Mouse (Mus musculus): ENCODE measurements around the gene Fbxl17. TPM values are rescaled to one million over a fixed set of nuclear protein-coding genes. Genes with fewer than 3 reads are reported as not detected.

Fbxl17 gene
- polyA plus RNA-seq, 1 experiment from 2014 or later = 3.3 TPM

DNA sequence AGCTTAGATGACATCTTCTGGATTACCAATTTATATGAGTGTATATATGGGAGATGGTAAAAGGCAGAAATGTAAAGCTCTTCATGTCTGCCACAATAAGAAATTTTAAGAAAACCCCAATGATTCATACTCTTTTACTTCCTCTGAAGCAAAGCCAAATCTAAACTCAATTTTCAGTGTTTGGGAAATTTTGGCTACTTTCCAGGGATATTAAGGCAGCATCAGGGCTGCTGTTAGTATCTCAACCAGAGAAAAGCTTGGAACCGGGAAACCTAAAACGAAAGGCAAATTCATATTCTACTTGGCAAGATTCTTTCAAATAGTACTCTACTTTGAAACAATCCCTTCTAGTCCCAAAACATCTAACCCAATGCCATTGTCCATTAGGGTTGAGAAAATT lies 10.6 kb upstream of the Fbxl17 start:
- H3K36me3 ChIP-seq (replicated peaks; ENCODE audit: insufficient read depth, low read length) = no peaks in the 10 kb centered on the region
- H3K4me1 ChIP-seq (ENCODE audit: insufficient read depth) = no peaks in the 10 kb centered on the region
- H3K4me2 ChIP-seq (ENCODE audit: low read depth, low read length) = no peak overlapping the region
- H3K4me3 ChIP-seq (ENCODE audit: low read depth, low read length) = no peak overlapping the region
- TF ChIP-seq CTCF (IDR thresholded peaks at IDR 0.05; ENCODE audit: low read depth) (no peak), EP300 (IDR thresholded peaks at IDR 0.05; ENCODE audit: low read depth) (no peak)
- ATAC-seq (no peak), DNase-seq (no peak)
- WGBS (ENCODE audit: insufficient replicate concordance) = 84% methylated on average over 2 of the region's 2 CpGs
- no peak overlapping the region for H3K27ac ChIP-seq (ENCODE audit: low read depth)
- no peaks in the 10 kb centered on the region for H3K27me3 ChIP-seq (ENCODE audit: insufficient read depth, low read length)
- H3K9ac ChIP-seq (replicated peaks) = no peak overlapping the region
- H3K9me3 ChIP-seq (ENCODE audit: low read length) = no peaks in the 10 kb centered on the region

DNA sequence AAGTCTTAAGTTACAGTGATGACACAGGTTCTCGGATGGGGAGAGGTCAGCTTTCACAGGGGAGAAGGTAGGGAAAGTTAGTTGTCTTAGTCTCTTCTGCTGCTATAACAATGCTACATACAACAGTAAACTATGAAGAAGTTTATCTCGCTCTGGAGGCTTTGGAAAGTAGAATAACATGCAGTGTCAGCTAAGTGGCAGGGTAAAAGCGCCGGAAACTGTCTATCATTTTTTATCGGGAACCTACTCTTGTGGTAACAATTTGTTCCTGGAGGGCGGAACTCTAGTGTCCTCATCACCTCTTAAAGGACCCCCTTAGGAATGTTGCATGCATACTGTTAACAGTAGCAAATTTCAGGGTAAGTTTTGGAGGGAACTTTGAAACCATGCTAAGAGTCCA lies 1.3 kb upstream of the Fbxl17 start:
- TF ChIP-seq EP300 (IDR thresholded peaks at IDR 0.05; ENCODE audit: low read depth) (peak; percentile 20; the same call in 1 of the 2 replicates), CTCF (IDR thresholded peaks at IDR 0.05; ENCODE audit: low read depth) (no peak)
- peak overlapping the region; percentile 97 for H3K9ac ChIP-seq (replicated peaks)
- no peaks in the 10 kb centered on the region for H3K27me3 ChIP-seq (ENCODE audit: insufficient read depth, low read length)
- H3K4me2 ChIP-seq (ENCODE audit: low read depth, low read length) = peak overlapping the region; percentile 91
- no peaks in the 10 kb centered on the region for H3K36me3 ChIP-seq (replicated peaks; ENCODE audit: insufficient read depth, low read length)
- H3K9me3 ChIP-seq (ENCODE audit: low read length) = no peaks in the 10 kb centered on the region
- no peak for DNase-seq
- WGBS (ENCODE audit: insufficient replicate concordance) = 85% methylated on average over 6 of the region's 6 CpGs
- H3K4me3 ChIP-seq (ENCODE audit: low read depth, low read length) = peak overlapping the region; percentile 72; the same call in 1 of the 2 replicates
- peaks cover 21% of the 10 kb centered on the region for H3K4me1 ChIP-seq (ENCODE audit: insufficient read depth)
- peak overlapping the region; percentile 98; the same call in 1 of the 2 replicates for H3K27ac ChIP-seq (ENCODE audit: low read depth)
- ATAC-seq = no peak

DNA sequence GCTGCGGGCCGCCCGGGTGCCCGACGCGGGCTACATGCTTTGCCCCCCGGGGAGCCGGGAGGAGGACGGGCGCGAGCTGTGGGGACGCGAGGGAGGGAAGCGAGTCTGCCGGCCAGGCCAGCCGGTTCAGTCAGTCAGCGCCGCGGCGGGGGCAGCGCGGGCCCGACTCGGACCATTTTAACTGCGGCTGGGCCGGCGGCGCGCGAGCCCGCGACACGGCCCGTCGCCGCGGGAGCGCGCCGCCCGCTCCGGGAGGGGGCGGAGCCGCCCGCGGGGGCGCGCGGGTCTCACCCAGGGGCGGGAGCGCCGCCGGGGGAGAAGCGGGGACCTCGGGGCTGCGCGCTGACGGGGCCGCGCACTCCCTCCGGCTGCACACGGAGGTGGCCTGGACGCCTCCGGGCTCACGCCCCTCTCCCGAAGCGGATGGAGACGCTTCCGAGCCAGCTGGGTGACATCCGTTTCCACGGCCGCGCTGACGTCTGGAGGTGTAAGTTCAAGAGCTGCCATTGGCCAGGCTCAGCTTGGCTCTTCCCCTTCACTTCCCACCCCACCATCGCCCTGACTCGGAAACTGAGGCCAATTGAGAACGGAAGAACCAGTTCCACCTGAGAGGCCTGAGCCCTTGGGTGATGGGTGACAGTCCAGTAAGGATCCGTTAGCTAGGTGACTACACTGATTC lies 478 bp upstream of the Fbxl17 start:
- Histone ChIP-seq H3K4me3 (ENCODE audit: low read depth, low read length) (peak overlapping the region; percentile 72), H3K27ac (ENCODE audit: low read depth) (peak overlapping the region; percentile 98), H3K4me1 (ENCODE audit: insufficient read depth) (peaks cover 21% of the 10 kb centered on the region), H3K36me3 (replicated peaks; ENCODE audit: insufficient read depth, low read length) (no peaks in the 10 kb centered on the region), H3K9ac (replicated peaks) (peak overlapping the region; percentile 97), H3K4me2 (ENCODE audit: low read depth, low read length) (peak overlapping the region; percentile 91), H3K9me3 (ENCODE audit: low read length) (no peaks in the 10 kb centered on the region), H3K27me3 (ENCODE audit: insufficient read depth, low read length) (no peaks in the 10 kb centered on the region)
- TF ChIP-seq EP300 (IDR thresholded peaks at IDR 0.05; ENCODE audit: low read depth) = no peak
- no peak for TF ChIP-seq CTCF (IDR thresholded peaks at IDR 0.05; ENCODE audit: low read depth)
- ATAC-seq = peak; percentile 87
- peak; percentile 85 for DNase-seq
- 1% methylated on average over 29 of the region's 78 CpGs for WGBS (ENCODE audit: insufficient replicate concordance)

DNA sequence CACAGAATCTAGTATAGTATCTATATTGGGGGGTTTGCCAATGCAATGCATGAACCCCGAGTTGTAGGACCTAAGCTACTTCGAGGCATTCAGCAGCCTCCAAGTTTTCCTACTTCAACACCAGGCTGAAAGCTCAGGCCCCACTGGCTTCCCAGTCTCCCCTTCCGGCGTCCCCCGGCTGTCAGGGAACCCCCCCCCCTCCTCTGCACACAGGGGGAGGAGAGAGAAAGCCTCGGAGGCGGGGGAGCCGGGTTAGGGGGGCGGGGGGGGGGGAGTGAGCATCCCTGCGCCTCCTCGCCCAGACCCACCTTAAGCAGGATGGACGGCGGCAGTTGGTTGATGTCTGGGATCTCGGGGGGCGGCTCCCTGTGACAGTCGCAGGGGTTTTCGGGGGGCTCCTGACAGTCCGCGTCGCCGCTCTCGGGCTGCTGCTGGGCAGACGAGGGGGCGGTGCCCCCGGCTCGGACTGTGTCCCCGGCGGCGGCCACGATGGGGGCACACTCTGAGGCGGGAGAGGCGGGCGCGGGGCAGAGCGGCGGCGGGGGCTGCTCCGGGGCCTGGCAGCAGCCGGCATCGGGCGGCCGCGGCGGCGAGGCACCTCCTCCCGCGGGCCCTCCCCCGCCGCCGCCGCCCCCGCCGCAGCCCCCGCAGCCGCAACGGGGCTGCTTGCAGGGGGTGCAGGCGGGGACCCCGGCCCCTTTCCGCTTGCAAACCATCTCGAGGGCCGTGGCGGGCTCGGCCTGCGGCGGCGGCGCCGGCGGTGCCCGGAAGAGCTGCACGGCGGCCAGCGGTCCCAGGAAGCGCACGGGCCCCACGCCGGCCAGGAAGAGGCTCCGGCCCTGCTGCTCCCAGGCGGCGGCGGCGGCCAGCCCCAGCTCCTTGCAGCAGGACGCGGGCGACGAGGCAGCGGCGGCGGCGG lies 841 bp downstream of the Fbxl17 start:
- no peak for TF ChIP-seq EP300 (IDR thresholded peaks at IDR 0.05; ENCODE audit: low read depth)
- TF ChIP-seq CTCF (IDR thresholded peaks at IDR 0.05; ENCODE audit: low read depth) = no peak
- peak overlapping the region; percentile 98 for H3K27ac ChIP-seq (ENCODE audit: low read depth)
- H3K27me3 ChIP-seq (ENCODE audit: insufficient read depth, low read length) = no peaks in the 10 kb centered on the region
- 1% methylated on average over 58 of the region's 90 CpGs for WGBS (ENCODE audit: insufficient replicate concordance)
- H3K36me3 ChIP-seq (replicated peaks; ENCODE audit: insufficient read depth, low read length) = no peaks in the 10 kb centered on the region
- DNase-seq (peak; percentile 65), ATAC-seq (peak; percentile 34)
- H3K9me3 ChIP-seq (ENCODE audit: low read length) = no peaks in the 10 kb centered on the region
- peak overlapping the region; percentile 91 for H3K4me2 ChIP-seq (ENCODE audit: low read depth, low read length)
- peaks cover 21% of the 10 kb centered on the region for H3K4me1 ChIP-seq (ENCODE audit: insufficient read depth)
- H3K9ac ChIP-seq (replicated peaks) = peak overlapping the region; percentile 97
- H3K4me3 ChIP-seq (ENCODE audit: low read depth, low read length) = peak overlapping the region; percentile 72

DNA sequence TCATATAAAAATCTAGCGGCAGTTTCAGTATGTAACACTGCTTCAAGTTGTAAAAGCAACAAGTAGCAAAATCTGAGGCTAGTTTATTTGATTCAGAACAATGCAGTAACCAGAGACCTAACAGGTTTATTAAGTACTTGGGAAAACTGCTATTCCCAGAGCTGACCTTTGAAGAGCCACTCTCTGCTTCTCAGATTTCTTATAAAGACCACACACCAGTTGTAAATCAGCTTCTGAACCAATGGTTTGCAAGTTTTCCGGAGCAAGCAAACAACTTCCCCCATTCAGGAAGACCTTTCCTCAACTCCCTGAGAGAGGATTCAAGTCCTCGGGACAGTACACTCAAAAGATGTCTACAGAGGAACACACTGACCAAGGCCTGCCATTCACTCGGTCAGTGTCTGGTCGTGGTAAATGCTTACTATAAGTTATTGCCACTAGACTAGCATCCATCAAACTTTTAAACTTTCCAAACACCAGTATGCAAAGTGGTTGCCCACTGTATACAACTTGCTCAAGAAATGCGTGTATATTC lies 1.6 kb downstream of the Fbxl17 start:
- Histone ChIP-seq H3K27me3 (ENCODE audit: insufficient read depth, low read length) (no peaks in the 10 kb centered on the region), H3K36me3 (replicated peaks; ENCODE audit: insufficient read depth, low read length) (no peaks in the 10 kb centered on the region), H3K9me3 (ENCODE audit: low read length) (no peaks in the 10 kb centered on the region), H3K27ac (ENCODE audit: low read depth) (peak overlapping the region; percentile 98), H3K9ac (replicated peaks) (peak overlapping the region; percentile 97), H3K4me2 (ENCODE audit: low read depth, low read length) (peak overlapping the region; percentile 91), H3K4me1 (ENCODE audit: insufficient read depth) (peaks cover 24% of the 10 kb centered on the region), H3K4me3 (ENCODE audit: low read depth, low read length) (peak overlapping the region; percentile 72)
- whole genome bisulfite sequencing (ENCODE audit: insufficient replicate concordance) = 20% methylated on average over 6 of the region's 6 CpGs
- TF ChIP-seq CTCF (IDR thresholded peaks at IDR 0.05; ENCODE audit: low read depth) = no peak
- no peak for TF ChIP-seq EP300 (IDR thresholded peaks at IDR 0.05; ENCODE audit: low read depth)
- no peak for ATAC-seq
- no peak for DNase-seq
